Mouse (Mus musculus): ENCODE measurements around the gene Fndc5.

DNA sequence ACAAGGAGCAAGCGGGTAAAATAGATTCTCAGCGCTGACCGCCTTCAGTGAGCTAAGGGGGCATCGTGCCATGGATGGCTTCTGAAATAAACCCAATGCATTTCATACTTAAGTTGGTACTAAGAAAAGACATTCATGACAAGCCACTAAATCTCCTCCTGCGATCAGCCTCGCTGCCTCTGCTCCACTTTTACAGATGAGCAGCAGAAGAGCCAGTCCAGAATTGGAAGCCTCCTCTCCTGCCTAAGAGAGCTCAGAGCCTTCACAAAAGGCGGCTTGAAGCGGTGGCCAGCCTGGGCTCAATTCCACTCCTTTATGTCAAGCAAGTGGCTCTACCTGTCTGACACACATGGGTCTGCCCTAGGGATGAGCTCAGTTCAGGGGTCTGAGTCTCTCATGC, 20.1 kb upstream of the Fndc5 start:
- no peak for TF ChIP-seq GATA1 (IDR thresholded peaks at IDR 0.05; ENCODE audit: borderline replicate concordance, low read length)
- no peak for TF ChIP-seq FLI1 (IDR thresholded peaks at IDR 0.05; ENCODE audit: low read length)

Data from megakaryocyte, embryonic 14.5 days (primary cell).